Mouse (Mus musculus): ENCODE results near the gene Col16a1. TPM values are rescaled to one million over a fixed set of nuclear protein-coding genes. Genes with fewer than 3 reads are reported as not detected.

Col16a1 gene
- total RNA-seq, 4 experiments from 2014 or later, result 1.6 to 4.1 (median 2.3) TPM

DNA sequence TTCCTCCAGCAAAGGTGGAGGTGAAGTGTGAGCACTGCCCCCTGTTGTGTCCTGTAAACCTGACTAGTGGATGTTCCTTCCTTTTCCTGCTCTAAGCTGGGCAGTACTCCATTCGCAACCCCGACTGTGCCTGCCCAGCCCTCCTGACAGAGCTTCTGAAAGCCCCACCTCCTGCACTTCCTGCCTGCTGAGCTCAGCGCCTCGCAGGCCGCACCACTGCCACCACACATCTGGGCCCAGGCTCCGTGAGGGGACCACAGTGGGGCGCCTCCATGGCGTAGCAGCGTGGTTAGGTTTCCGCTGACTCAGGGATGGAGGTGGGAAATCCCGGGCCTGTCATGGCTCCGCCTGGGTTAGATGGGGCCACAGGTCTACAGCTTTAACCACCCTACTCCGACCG lies 2.0 kb upstream of the Col16a1 start:
- peak in 1 of 2 experiments; percentile 24 for DNase-seq (ENCODE audit: low spot score in 2 of 2)

DNA sequence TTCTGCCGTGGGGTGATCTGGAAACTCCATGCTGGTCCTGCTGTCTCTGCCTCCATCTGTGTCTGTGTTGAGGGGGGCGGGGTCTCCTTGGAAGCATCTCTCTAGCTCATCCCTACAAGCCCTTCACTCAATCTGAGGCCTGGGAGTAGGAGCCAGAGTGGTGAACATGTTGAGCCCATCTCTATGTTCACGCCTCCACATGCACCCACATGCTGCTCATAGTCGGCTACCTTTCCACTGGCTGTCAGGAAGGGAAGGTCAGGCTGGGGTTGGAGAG lies 501 bp downstream of the Col16a1 start:
- no peak for DNase-seq (ENCODE audit: low spot score in 2 of 2)

DNA sequence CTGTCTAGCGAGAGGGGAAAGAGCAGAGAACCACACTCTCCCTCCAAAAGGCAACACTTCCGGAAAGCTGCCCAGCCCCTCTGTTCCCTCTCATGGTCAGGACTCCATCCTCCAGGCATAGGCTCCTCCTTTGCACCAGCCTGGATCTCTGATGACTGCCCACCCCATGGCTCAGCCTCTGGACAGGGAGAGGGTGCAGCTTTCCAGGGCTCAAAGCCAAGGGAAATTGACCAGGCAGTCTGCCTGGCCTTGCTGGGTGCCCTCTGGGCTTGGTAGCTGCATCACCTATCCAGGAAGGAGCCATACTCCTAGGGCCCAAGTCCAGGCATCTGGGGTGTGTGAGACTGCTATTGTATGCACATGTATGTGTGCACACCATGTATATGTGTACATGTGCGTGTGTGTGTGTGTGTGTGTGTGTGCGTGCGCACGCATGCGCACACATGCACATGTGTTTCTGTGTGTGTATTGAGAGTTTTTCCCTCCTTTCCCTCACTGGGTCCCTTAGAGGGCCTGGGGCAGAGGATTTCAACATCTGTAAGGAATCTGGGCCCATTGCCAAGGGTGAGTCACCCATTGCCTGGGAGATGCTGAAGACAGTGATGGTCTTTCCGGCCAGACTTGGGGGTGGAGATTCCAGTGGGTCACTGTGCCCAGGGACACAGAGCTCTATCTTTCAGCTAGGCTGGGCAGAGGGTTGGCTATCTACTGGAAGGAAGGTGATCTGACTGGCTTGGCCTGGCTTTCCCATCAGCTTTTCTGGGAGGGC lies 2.6 kb downstream of the Col16a1 start:
- DNase-seq (ENCODE audit: low spot score in 2 of 2), result peak; percentile 62 to 77

DNA sequence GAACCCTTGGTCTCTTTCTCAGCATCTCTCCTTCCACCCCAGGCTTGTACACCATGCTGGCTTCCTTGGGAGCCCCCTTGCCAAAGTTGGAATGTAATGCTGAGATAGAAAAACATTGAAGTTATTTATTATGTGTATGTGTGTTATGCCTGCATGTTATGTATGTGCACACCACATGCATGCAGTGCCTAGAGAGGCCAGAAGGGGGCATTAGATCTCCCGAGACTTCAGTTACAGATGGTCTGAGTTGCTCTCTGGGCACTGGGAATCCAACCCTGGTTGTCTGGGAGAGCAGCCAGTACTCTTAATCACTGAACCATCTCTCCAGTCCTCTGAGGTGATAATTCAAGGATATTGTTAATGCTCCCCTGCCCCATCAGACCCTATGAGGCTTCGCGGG lies 4.6 kb downstream of the Col16a1 start:
- no peak for DNase-seq (ENCODE audit: low spot score in 2 of 2)

DNA sequence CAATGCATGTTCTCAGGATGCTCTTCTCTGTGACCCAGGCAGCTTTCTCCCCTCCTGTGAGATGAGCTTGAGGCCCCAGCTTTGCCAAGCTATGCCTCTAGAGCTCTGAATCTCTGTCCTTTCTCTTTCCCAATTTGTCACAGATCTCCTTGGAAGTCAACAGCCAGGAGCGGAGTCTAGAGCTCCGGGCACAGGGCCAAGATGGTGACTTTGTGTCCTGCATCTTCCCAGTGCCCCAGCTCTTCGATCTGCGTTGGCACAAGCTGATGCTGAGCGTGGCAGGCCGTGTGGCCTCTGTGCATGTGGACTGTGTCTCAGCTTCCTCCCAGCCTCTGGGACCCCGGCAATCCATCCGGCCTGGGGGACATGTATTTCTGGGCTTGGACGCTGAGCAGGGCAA lies 5.5 kb downstream of the Col16a1 start:
- no peak for DNase-seq (ENCODE audit: low spot score in 2 of 2)

DNA sequence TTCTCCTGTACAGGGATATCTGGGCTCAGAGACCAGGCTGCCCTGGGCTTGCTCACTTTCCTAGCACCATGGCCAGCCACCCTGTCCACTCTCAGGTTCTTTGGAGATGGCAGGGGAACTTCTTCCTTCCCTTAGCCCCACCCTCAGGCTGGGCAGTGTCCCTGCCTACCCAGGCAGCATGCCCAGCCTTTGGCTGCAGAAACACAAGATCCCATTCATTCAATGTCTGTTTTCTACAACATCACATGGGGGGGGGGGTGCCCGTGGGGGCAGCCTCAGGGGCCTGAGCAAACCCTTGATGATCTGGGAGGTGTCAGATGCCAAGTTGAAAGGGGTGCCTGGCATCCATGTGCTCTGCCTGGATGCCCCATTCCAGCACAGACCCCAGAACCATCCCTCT lies 7.1 kb downstream of the Col16a1 start:
- no peak for DNase-seq (ENCODE audit: low spot score in 2 of 2)

DNA sequence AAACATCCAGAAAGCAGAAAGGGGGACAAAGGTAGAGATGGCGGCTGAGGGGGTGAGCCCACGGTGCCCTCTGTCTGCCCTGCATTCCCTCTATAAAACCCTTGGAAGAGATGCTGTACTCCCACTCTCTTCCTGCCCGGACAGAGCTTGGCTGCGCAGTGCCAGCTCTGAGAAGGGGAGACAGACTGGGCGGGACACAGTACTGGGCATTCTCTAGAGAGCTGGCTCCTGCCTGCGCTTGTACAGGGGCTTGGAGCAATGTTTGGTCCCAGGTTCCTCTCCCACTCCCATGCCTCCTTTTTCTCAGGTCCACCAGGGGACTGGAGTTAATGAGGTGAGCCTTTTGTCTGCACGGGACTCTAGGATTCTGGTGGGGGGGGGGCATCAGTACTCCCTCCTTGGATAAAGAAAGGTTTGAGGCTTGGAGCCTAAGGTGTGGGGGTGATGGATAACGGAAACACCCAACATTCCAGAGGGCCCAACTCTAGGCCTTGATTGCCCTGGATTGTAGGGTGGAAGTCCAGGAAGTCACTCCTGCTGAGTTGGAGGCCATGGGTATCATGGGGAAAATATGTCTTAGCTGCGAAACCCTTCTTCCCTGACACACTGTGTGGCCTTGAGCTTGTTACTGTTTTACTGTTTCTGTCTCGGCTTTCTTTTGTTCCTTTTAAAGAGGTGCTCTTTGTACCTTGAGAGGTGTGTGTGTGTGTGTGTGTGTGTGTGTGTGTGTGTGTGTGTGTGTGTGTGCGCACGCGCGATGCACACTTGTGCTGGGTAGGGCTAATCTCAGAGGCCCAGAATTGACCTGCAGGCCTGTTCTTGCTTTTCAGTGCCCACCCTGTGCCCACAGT lies 7.7 kb downstream of the Col16a1 start:
- DNase-seq (ENCODE audit: low spot score in 2 of 2), result no peak

DNA sequence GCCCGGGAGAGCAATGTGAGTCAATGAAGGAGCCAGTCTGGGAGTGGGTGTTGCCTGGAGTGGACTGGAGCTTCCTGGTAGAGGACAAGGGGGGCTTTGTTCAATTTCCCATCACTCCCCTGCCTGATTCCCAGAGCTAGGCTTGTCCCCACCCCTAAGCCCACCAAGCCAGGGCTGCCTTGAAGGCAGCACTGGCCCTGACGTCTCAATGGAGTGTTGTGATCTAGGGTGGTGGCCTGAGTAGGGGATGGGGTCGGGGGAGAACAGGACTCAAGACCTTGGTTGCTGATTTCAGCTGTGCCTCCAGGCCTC lies 8.3 kb downstream of the Col16a1 start:
- no peak for DNase-seq (ENCODE audit: low spot score in 2 of 2)

DNA sequence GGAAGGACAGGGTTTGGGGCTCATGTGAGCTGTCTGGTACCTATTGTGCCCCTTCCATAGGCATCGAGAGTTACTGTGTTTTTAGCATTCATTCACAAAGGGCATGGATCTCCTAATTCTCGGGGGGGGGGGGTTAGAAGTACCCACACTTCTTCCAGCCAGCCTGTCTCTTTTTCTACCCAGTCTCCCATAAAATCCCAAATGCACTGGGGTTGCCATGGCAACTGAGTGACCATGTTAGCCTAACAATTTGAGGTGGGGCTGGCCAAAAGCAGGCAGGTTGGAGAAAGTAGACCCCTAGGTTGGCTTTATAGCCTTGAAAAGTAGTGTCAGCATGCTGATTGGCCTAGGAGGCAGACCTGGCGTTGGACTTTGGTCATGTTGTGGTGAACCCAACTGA lies 8.8 kb downstream of the Col16a1 start:
- no peak for DNase-seq (ENCODE audit: low spot score in 2 of 2)

DNA sequence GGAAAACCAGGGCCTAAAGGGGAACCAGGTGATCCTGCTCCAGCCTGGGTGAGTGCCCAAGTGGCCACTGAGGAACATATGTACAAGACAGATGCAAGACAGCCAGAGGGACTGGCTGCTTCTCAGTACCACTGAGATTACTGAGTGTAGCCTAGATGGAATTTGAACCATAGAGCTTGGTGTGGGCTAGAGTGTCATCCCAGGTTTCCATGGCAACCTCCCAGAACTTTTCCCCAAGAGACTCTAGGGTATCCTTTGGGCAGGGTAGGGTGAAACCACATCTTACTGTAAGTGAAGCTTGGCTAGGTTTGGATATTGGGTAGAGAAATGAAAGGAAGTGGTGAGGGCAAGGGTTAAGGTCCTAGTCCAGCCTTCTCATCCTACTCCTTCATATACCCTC lies 13.3 kb downstream of the Col16a1 start:
- no peak for DNase-seq (ENCODE audit: low spot score in 2 of 2)

DNA sequence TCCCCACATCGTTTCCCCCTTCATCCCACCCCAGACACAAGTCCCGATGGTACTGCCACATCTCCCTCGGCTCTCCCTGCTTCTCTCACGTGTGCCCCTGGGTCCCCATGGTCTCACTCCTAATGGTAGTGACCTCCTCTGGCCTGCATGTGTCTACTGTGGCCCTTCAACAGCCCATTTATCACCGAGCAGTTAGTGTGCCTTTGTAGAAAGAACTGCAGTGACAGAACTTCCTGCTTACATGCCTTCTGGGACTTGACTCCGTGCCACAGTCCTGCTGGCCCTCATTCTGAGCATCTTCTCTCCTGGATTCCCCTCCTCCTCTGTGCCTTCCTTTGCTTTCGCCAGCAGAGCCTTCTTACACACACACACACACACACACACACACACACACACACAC lies 15.6 kb downstream of the Col16a1 start:
- DNase-seq (ENCODE audit: low spot score in 2 of 2), result no peak

DNA sequence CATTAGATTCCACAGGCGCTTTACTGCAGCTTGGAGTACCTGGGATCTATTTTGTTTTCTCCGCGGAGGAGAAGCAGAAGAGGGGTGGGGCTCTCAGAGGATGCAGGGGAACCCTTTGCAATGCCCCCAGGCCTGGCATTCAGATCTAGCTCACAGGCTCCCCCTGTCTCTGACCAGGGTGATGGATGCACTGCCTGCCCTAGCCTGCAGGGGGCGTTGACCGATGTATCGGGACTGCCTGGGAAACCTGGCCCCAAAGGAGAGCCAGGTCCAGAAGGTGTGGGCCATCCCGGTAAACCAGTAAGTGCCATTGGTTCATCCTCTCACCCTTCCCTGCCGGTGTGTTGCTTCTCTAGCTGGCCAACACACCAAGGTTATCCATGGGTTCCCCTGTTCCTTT lies 19.2 kb downstream of the Col16a1 start:
- no peak for DNase-seq (ENCODE audit: low spot score in 2 of 2)

DNA sequence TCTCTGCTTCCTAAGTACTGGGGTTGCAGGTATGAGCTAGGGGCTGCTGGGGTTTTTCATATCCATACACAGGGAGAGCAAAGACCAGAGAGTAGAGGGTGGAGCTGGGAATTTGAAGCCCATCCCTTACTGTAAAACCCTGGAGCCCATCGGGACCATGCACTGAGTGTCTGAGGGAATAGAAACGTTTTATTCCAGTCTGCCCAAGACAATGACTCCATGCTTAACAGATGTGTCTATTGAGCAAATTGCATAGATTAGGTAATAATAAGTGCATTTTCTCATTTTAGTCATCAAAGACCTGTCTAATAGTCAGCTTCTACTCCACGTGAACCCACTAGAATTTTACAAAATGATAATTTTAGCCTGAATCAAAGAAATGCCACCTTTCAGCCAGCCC lies 22.9 kb downstream of the Col16a1 start:
- DNase-seq (ENCODE audit: low spot score in 2 of 2), result no peak

DNA sequence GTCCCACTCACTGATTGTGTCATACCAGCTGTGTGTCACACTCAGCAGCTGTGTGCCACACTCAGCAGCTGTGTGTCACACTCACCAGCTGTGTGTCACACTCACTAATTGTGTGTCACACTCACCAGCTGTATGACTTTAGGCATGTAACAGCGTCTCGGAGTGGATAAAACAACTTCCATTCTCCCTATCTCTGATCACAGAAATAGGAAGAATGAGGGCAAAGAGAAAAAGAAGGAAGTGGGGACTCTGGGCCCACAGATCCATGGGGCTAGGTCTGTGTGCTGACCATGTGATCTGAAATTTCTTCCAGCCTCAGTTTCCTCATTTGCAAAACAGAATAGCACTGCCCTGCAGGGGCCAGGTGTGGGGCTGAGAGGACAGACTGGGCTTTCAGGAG lies 24.1 kb downstream of the Col16a1 start:
- DNase-seq (ENCODE audit: low spot score in 2 of 2), result no peak

DNA sequence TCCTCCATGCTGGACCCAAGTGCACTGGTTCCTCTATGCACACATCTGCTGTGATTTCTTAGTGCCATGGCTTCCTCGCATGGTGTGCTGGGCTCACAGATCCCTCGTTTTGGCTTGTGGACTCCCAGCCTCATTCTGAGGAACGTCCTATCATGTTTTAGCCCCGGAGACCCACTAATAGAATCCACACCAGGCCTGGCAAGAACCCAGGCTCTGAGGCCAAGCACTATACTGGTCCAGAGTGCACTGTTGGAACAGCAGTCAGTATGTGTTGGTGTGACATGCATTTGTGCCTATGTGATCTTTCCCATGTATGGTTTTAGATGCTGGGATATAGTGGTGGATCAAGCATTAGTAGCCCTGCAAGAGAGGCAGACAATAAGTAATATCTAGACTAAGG lies 25.7 kb downstream of the Col16a1 start:
- DNase-seq (ENCODE audit: low spot score in 2 of 2), result no peak

DNA sequence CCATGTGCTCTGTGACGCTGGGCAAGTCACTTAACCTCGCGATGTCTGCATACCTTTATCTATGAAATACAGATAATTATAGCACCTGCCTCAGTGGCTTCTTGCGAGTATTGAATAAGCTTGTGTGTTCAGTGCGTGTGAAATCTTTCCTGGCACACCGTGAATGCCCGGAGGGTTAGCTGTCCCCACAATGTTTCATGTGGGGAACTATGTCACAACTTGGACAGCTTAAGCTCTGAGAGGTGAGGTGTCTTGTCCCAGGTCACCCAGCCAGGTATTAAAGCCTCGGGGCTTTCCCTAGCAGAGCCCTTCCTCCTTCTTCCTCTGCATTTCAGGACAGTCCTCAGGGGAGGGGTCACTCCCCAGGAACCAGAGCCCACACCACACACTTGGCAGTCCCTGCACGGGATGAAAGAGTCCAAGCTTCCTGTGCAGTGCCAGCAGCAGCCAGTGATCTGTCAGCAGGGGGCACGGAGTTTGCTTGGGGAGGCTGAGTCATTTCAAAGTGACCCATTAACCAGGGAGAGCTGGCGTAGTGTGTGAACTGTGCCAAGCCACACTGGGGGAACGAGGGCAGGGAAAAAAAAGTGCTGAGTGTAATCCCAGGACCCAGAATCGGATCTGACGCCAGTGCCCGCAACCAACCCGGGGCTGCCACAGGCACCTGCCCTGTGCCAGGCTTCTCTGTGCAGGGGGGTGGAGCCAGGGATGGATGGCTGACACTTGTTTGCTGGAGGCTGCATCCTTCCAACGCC lies 27.3 kb downstream of the Col16a1 start:
- peak; percentile 18 to 38 for DNase-seq (ENCODE audit: low spot score in 2 of 2)

DNA sequence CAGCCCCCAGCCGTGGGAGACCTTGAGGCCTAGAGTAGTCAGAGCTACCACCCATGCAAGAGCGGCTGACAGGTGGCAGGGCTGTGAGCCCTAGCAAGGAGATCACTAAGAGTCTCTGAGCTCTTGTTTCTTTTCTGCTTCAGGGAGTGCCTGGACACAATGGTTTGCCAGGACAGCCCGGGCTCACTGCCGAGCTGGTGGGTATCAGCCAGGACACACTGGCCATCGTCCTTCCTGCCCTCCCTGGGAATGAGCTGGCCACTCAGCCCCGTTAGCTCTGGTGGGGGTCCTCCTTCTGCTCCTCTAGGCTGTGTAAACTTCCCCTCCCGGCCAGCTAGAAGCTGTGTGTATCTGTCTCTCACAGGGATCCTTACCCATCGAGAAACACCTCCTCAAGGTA lies 29.2 kb downstream of the Col16a1 start:
- no peak for DNase-seq (ENCODE audit: low spot score in 2 of 2)

DNA sequence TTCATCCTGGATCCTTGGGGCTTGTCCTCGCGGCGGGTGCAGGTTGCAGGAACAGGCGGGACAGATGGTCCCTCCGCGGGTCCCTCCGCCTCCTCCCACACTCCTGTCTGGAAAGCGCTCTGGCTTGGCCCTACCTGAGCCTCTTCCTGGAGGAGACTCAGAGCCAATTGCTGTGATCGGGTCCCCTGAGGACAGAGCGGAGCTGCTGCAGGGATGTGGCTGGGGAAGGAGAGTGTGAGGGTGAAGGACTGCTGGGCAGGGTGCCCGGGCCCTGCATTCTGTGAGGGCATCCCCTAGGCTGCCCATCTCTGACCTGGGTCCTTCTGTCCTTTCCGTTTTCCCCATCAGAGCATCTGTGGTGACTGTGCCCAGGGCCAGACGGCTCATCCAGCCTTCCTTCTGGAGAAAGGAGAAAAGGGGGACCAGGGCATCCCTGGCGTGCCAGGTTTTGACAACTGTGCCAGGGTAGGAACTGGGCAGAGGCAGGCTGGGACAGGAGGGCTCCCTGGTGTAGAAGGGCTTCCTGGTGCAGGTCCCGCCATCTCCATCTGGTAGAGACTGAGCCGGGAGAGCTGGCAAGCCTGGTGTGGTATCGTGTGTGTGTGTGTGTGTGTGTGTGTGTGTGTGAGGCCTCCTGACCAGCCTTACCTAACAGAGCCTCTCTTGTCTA lies 31.3 kb downstream of the Col16a1 start:
- DNase-seq (ENCODE audit: low spot score in 2 of 2), result no peak

DNA sequence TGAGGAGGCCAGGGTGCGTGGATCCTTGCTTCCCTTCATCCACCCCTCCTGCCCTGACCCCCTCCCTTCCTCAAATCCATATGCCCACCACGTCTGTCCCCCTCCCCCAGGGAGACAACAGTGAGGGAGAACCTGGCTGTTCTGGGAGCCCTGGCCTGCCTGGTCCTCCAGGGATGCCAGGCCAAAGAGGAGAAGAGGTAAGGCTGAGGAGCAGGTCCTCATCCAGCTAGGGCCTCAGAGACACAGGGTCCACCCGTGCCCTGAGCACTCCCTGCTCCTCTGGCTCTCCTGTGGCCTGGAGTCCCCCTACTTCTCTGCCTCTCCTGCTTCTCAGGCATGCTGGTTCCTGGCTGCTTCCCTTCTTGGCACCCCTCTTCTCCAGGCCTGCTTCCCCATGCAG lies 31.9 kb downstream of the Col16a1 start:
- DNase-seq (ENCODE audit: low spot score in 2 of 2), result no peak

DNA sequence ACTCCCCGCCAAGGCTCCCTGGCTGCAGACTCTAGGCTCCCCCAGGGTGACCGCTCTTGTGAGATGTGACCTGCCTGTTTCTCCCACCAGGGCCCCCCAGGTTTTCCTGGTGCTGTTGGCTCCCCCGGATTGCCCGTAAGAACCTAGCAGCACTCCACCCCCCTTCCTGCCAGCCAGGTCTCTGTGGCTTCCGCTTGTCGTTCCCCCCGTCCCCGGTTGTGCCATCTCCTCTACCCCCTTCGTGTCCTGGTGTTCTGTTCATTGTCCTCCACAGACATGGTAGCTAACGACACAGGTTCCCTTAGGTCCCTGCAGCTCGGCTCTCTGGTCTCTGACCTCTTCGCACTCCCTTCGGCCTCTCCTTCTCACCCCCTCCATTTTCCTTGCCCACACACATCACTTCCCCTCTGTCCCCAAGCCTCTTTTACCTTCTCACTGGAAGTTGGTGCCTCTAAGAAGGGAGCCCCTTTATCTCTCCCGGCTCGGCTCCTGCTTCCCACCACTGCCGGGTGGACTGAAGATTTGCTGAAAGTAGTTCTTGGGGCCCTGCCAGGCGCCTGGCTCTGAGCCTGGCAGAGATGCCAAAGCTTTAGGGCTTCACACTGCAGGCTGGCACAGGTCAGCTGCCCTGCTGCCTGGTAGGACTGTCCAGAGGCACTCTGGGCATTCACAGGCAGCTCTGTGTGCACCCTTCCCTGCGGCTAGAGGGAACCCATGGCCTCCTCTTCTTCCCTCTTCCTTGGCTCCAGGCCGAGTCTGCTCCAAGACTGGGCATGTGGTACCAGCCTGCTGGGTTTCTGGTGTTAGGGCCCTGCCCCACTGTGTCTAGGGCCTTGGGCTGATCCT lies 33.9 kb downstream of the Col16a1 start:
- peak in 1 of 2 experiments; percentile 42 for DNase-seq (ENCODE audit: low spot score in 2 of 2)

DNA sequence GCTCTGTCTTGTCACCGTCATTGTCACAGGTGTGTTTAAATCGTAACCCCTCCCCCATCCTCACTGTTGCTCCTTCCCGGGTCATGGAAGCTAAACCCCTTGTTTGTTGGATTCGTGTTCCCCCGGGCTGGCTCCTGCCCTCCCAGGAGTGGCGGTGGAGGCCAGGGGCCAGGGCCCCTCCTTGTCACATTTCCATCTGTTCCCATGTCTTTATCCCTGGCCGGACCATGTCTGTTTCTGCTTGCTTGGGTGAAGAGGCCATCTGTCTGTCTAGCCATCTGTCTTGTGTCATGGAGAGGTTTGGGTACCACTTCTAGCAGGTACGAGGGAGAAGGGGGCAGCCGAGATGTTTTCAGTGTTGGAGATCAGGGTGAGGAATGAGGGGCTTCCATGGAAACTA lies 34.6 kb downstream of the Col16a1 start:
- no peak for DNase-seq (ENCODE audit: low spot score in 2 of 2)
